Mouse (Mus musculus) embryo, embryonic 9.5 days (tissue): Measurements from ENCODE around the gene Gne.
"Not testable (repeated sequence)": the region's sequence is repeated elsewhere in the genome, so short reads cannot be mapped to it uniquely, and the experiment has no call there.

ENCODE experiments used
- DNase-seq: peaks from one replicate; pipeline ENCODE4 v3.0.0-alpha.2; 2017; ENCODE audit errors: extremely low spot score

Gne gene

GRCm38 (mm10) chr4:44072873-44073441 is 11.0 kb downstream of the Gne start:
- no peak for DNase-seq

- peak; percentile 92 for DNase-seq
These were observed 11.7 kb downstream of the Gne start for GRCm38 (mm10) chr4:44072146-44072872.

- DNase-seq, result no peak
These were observed 12.2 kb downstream of the Gne start for GRCm38 (mm10) chr4:44071741-44072145.

GRCm38 (mm10) chr4:44070641-44071040 is 13.3 kb downstream of the Gne start:
- no peak for DNase-seq

GRCm38 (mm10) chr4:44069411-44069810 is 14.6 kb downstream of the Gne start:
- DNase-seq, result no peak

- DNase-seq, result no peak
These were observed 15.2 kb downstream of the Gne start for GRCm38 (mm10) chr4:44068736-44069135.

GRCm38 (mm10) chr4:44066891-44067290 is 17.1 kb downstream of the Gne start:
- DNase-seq, result no peak

GRCm38 (mm10) chr4:44065355-44066025 is 18.5 kb downstream of the Gne start:
- DNase-seq, result peak; percentile 90

GRCm38 (mm10) chr4:44062816-44063215 is 21.2 kb downstream of the Gne start:
- no peak for DNase-seq

- no peak for DNase-seq
These were observed 21.9 kb downstream of the Gne start for GRCm38 (mm10) chr4:44062062-44062461.

- no peak for DNase-seq
These were observed 24.3 kb downstream of the Gne start for GRCm38 (mm10) chr4:44059674-44060073.

GRCm38 (mm10) chr4:44049812-44050211 is 34.2 kb downstream of the Gne start:
- no peak for DNase-seq

- no peak for DNase-seq
These were observed 37.9 kb downstream of the Gne start for GRCm38 (mm10) chr4:44046066-44046465.

GRCm38 (mm10) chr4:44044685-44045356 is 39.2 kb downstream of the Gne start:
- DNase-seq, result no peak

GRCm38 (mm10) chr4:44043182-44043581 is 40.8 kb downstream of the Gne start:
- DNase-seq, result not testable (repeated sequence)

- DNase-seq, result no peak
These were observed 41.5 kb downstream of the Gne start for GRCm38 (mm10) chr4:44042429-44042828.

GRCm38 (mm10) chr4:44040802-44041201 is 43.2 kb downstream of the Gne start:
- no peak for DNase-seq

GRCm38 (mm10) chr4:44036455-44036854 is 47.5 kb downstream of the Gne start:
- DNase-seq, result no peak

GRCm38 (mm10) chr4:44031521-44031920 is 52.5 kb downstream of the Gne start:
- DNase-seq, result no peak

GRCm38 (mm10) chr4:44029661-44030066 is 54.3 kb downstream of the Gne start:
- no peak for DNase-seq

- DNase-seq, result peak; percentile 42
These were observed 55.5 kb downstream of the Gne start for GRCm38 (mm10) chr4:44028303-44029135.

- DNase-seq, result no peak
These were observed 58.4 kb downstream of the Gne start for GRCm38 (mm10) chr4:44025570-44025969.
